Mouse (Mus musculus) liver, postnatal 0 days (tissue): ENCODE measurements around the gene Tulp1. TPM values are rescaled to one million over a fixed set of nuclear protein-coding genes. Genes with fewer than 3 reads are reported as not detected.

ENCODE experiments used
- ATAC-seq: fragments of 200-750 bp; cut with Nextera tagmentation; 2 replicates; pipeline ENCODE4 v1.8.0; 2017; ENCODE audit warnings: mild to moderate bottlenecking, moderate library complexity
- DNase-seq: peaks from one replicate; pipeline ENCODE4 v3.0.0-alpha.2; 2016
- H3K27ac ChIP-seq: fragments of 300-500 bp; sonication (generic); 2 replicates; pipeline ENCODE4 v1.5.1; 2014; ENCODE audit warnings: antibody characterized with exemption, moderate library complexity, mild to moderate bottlenecking, low read depth
- H3K27me3 ChIP-seq: fragments of 300-500 bp; sonication (generic); 2 replicates; pipeline ENCODE4 v1.6.1; 2014; ENCODE audit warnings: low read length, control low read depth, mixed read lengths; ENCODE audit not compliant: insufficient read depth
- H3K36me3 ChIP-seq: fragments of 300-500 bp; sonication (generic); replicated peaks from 2 replicates; pipeline ENCODE4 v1.6.1; 2014; ENCODE audit warnings: mild to moderate bottlenecking, control low read depth, low read length, moderate library complexity, mixed read lengths; ENCODE audit not compliant: insufficient read depth
- H3K4me1 ChIP-seq: fragments of 300-500 bp; sonication (generic); 2 replicates; pipeline ENCODE4 v1.6.1; 2014; ENCODE audit warnings: antibody characterized with exemption, mild to moderate bottlenecking, control low read depth; ENCODE audit not compliant: insufficient read depth
- H3K4me2 ChIP-seq: fragments of 300-500 bp; sonication (generic); 2 replicates; pipeline ENCODE4 v1.6.1; 2014; ENCODE audit warnings: low read depth, mild to moderate bottlenecking, low read length, moderate library complexity, mixed read lengths
- H3K4me3 ChIP-seq: fragments of 300-500 bp; sonication (generic); 2 replicates; pipeline ENCODE4 v1.5.1; 2014; ENCODE audit warnings: low read depth, low read length
- H3K9ac ChIP-seq: fragments of 300-500 bp; sonication (generic); replicated peaks from 2 replicates; pipeline ENCODE4 v1.6.1; 2014; ENCODE audit warnings: mild to moderate bottlenecking, moderate library complexity
- H3K9me3 ChIP-seq: fragments of 300-500 bp; sonication (generic); 2 replicates; pipeline ENCODE4 v1.6.1; 2016; ENCODE audit warnings: mild to moderate bottlenecking, control low read depth, low read length, mixed read lengths
- CTCF ChIP-seq: sonication (generic); IDR thresholded peaks from 2 replicates; pipeline ENCODE4 v1.5.1; 2016; ENCODE audit warnings: antibody characterized with exemption, low read depth
- EP300 ChIP-seq: IDR thresholded peaks from 2 replicates; pipeline ENCODE4 v1.6.1; 2016; ENCODE audit warnings: antibody characterized with exemption, low read depth, mild to moderate bottlenecking
- WGBS: fragments of 180-500 bp; shearing (Covaris S2); extraction: QIAGEN DNeasy Blood & Tissue Kit; methylation state at CpG from one replicate; pipeline ENCODE4 v1.1.7; 2014; ENCODE audit not compliant: insufficient replicate concordance; 5-methylcytosine and 5-hydroxymethylcytosine counted together
- polyA plus RNA-seq: library from polyadenylated mRNA; unstranded; fragments of >200 nt; fragmentation: Nextera tagmentation; extraction: Ambion mirVana; gene quantifications from 2 replicates; pipeline ENCODE4 v1.2.1, GENCODE M21; 2015

Tulp1 gene
- polyA plus RNA-seq, 1 experiment from 2014 or later: 0.33 TPM

GRCm38 (mm10) chr17:28341091-28341490 is 23.9 kb downstream of the Tulp1 start:
- Histone ChIP-seq H3K4me1 (peaks cover 11% of the 10 kb centered on the region), H3K4me3 (0 out of 2 replicates have a peak overlapping the region, but pooled peaks have one; percentile 1), H3K27me3 (0 out of 2 replicates have a peak, but pooled peaks cover 3% of the 10 kb centered on the region), H3K9me3 (no peaks in the 10 kb centered on the region), H3K27ac (0 out of 2 replicates have a peak overlapping the region, but pooled peaks have one; percentile 16), H3K4me2 (peak overlapping the region; percentile 55), H3K36me3 (no peaks in the 10 kb centered on the region), H3K9ac (peak overlapping the region; percentile 46; the same call in 1 of the 2 replicates)
- ATAC-seq: peak; percentile 87
- peak; percentile 90 for DNase-seq
- 6% methylated on average over 26 of the region's 26 CpGs for WGBS
- TF ChIP-seq CTCF: peak; percentile 8; the same call in 1 of the 2 replicates
- TF ChIP-seq EP300: no peak

- WGBS: 62% methylated on average over 7 of the region's 7 CpGs
- DNase-seq: no peak
- H3K9ac ChIP-seq: peak overlapping the region; percentile 46; the same call in 1 of the 2 replicates
- 0 out of 2 replicates have a peak, but pooled peaks cover 3% of the 10 kb centered on the region for H3K27me3 ChIP-seq
- peaks cover 11% of the 10 kb centered on the region for H3K4me1 ChIP-seq
- H3K9me3 ChIP-seq: no peaks in the 10 kb centered on the region
- 0 out of 2 replicates have a peak overlapping the region, but pooled peaks have one; percentile 16 for H3K27ac ChIP-seq
- peak; percentile 0; the same call in 1 of the 2 replicates for ATAC-seq
- peak overlapping the region; percentile 55 for H3K4me2 ChIP-seq
- H3K36me3 ChIP-seq: no peaks in the 10 kb centered on the region
- no peak overlapping the region for H3K4me3 ChIP-seq
- TF ChIP-seq EP300 (no peak), CTCF (no peak)
These were observed 24.4 kb downstream of the Tulp1 start for GRCm38 (mm10) chr17:28340578-28340977.

GRCm38 (mm10) chr17:28337547-28337946 is 27.5 kb downstream of the Tulp1 start:
- no peak overlapping the region for H3K4me2 ChIP-seq
- peaks cover 11% of the 10 kb centered on the region for H3K4me1 ChIP-seq
- TF ChIP-seq EP300 (no peak), CTCF (no peak)
- 87% methylated on average over 7 of the region's 7 CpGs for WGBS
- no peaks in the 10 kb centered on the region for H3K9me3 ChIP-seq
- no peaks in the 10 kb centered on the region for H3K27me3 ChIP-seq
- no peak overlapping the region for H3K4me3 ChIP-seq
- ATAC-seq (no peak), DNase-seq (no peak)
- peaks cover under 1% of the 10 kb centered on the region; the same call in 1 of the 2 replicates for H3K36me3 ChIP-seq
- H3K27ac ChIP-seq: no peak overlapping the region
- H3K9ac ChIP-seq: no peak overlapping the region

GRCm38 (mm10) chr17:28335267-28335666 is 29.8 kb downstream of the Tulp1 start:
- TF ChIP-seq EP300 (no peak), CTCF (no peak)
- 77% methylated on average over 10 of the region's 10 CpGs for WGBS
- Histone ChIP-seq H3K4me2 (no peak overlapping the region), H3K27me3 (no peaks in the 10 kb centered on the region), H3K4me3 (no peak overlapping the region), H3K36me3 (peaks cover 10% of the 10 kb centered on the region), H3K27ac (no peak overlapping the region), H3K9me3 (no peaks in the 10 kb centered on the region), H3K4me1 (no peaks in the 10 kb centered on the region), H3K9ac (no peak overlapping the region)
- no peak for ATAC-seq
- no peak for DNase-seq

GRCm38 (mm10) chr17:28332915-28333546 is 32.0 kb downstream of the Tulp1 start:
- WGBS: 41% methylated on average over 31 of the region's 31 CpGs
- no peak overlapping the region for H3K9ac ChIP-seq
- H3K36me3 ChIP-seq: peaks cover 18% of the 10 kb centered on the region
- H3K4me2 ChIP-seq: 0 out of 2 replicates have a peak overlapping the region, but pooled peaks have one; percentile 18
- ATAC-seq: no peak
- no peaks in the 10 kb centered on the region for H3K9me3 ChIP-seq
- no peak overlapping the region for H3K4me3 ChIP-seq
- TF ChIP-seq CTCF: no peak
- TF ChIP-seq EP300: no peak
- H3K4me1 ChIP-seq: peaks cover 10% of the 10 kb centered on the region
- H3K27me3 ChIP-seq: no peaks in the 10 kb centered on the region
- DNase-seq: no peak
- no peak overlapping the region for H3K27ac ChIP-seq

- 44% methylated on average over 13 of the region's 13 CpGs for WGBS
- no peak for ATAC-seq
- no peaks in the 10 kb centered on the region for H3K27me3 ChIP-seq
- DNase-seq: no peak
- no peak overlapping the region for H3K9ac ChIP-seq
- peaks cover 18% of the 10 kb centered on the region for H3K36me3 ChIP-seq
- H3K4me2 ChIP-seq: no peak overlapping the region
- H3K9me3 ChIP-seq: no peaks in the 10 kb centered on the region
- H3K4me1 ChIP-seq: peaks cover 17% of the 10 kb centered on the region
- H3K4me3 ChIP-seq: no peak overlapping the region
- H3K27ac ChIP-seq: no peak overlapping the region
- 0 out of 2 replicates have a peak, but pooled peaks have one; percentile 21 for TF ChIP-seq CTCF
- no peak for TF ChIP-seq EP300
These were observed 32.7 kb downstream of the Tulp1 start for GRCm38 (mm10) chr17:28332113-28332914.
